Mouse (Mus musculus) CH12.LX (cell line): ENCODE data around the gene AL732309.1.

Source experiments
- CHD1 ChIP-seq: IDR thresholded peaks from 2 replicates; pipeline ENCODE4 v1.6.1; 2012; ENCODE audit warnings: low read depth, low read length, improper control_type of control experiment, inconsistent platforms
- CTCF ChIP-seq, 2 experiments: IDR thresholded peaks in 1 of 2; conservative IDR thresholded peaks in 1 of 2; 2 replicates each; pipeline ENCODE4 v1.5.1; 2011 to 2012; ENCODE audit warnings: low read depth in 2 of 2, low read length in 2 of 2, improper control_type of control experiment in 1 of 2, inconsistent platforms in 1 of 2, mild to moderate bottlenecking in 1 of 2, moderate library complexity in 1 of 2
- E2F4 ChIP-seq: IDR thresholded peaks from 2 replicates; pipeline ENCODE4 v1.6.1; 2011; ENCODE audit warnings: low read depth, low read length, improper control_type of control experiment; ENCODE audit not compliant: insufficient replicate concordance
- ELF1 ChIP-seq: IDR thresholded peaks from 2 replicates; pipeline ENCODE4 v1.6.1; 2014; ENCODE audit warnings: low read depth, mild to moderate bottlenecking, inconsistent platforms, low read length, improper control_type of control experiment
- ETS1 ChIP-seq: conservative IDR thresholded peaks from 2 replicates; pipeline ENCODE4 v1.6.1; 2012; ENCODE audit warnings: low read depth, mild to moderate bottlenecking, inconsistent platforms, low read length, improper control_type of control experiment, moderate library complexity
- HCFC1 ChIP-seq: IDR thresholded peaks from 2 replicates; pipeline ENCODE4 v1.6.1; 2012; ENCODE audit warnings: low read depth, mild to moderate bottlenecking, inconsistent platforms, low read length, improper control_type of control experiment
- MAX ChIP-seq: IDR thresholded peaks from 2 replicates; pipeline ENCODE4 v1.6.1; 2011; ENCODE audit warnings: low read length, improper control_type of control experiment
- POLR2A ChIP-seq: IDR thresholded peaks from 2 replicates; pipeline ENCODE4 v1.6.1; 2011; ENCODE audit warnings: low read depth, mild to moderate bottlenecking, improper control_type of control experiment, low read length
- POLR2AphosphoS2 ChIP-seq: IDR thresholded peaks from 2 replicates; pipeline ENCODE4 v1.6.1; 2011; ENCODE audit warnings: low read depth, low read length, improper control_type of control experiment
- SIN3A ChIP-seq: IDR thresholded peaks from 2 replicates; pipeline ENCODE4 v1.6.1; 2012; ENCODE audit warnings: low read length, improper control_type of control experiment, inconsistent platforms
- USF1 ChIP-seq: IDR thresholded peaks from 2 replicates; pipeline ENCODE4 v1.6.1; 2014; ENCODE audit warnings: low read depth, mild to moderate bottlenecking, inconsistent platforms, low read length, improper control_type of control experiment
- ZC3H11A ChIP-seq: IDR thresholded peaks from 2 replicates; pipeline ENCODE4 v1.6.1; 2012; ENCODE audit warnings: low read depth, mild to moderate bottlenecking, inconsistent platforms, low read length, improper control_type of control experiment
- ZMIZ1 ChIP-seq: IDR thresholded peaks from 2 replicates; pipeline ENCODE4 v1.6.1; 2012; ENCODE audit warnings: low read depth, mild to moderate bottlenecking, inconsistent platforms, low read length, improper control_type of control experiment

GRCm38 (mm10) chr2:25285551-25285950, 38.9 kb upstream of the AL732309.1 start:
- TF ChIP-seq POLR2A = no peak
- TF ChIP-seq CTCF (conservative IDR thresholded peaks at IDR 0.05 in 1 of 2, IDR thresholded peaks at IDR 0.05 in 1 of 2; ENCODE audit: low read depth in 2 of 2, low read length in 2 of 2) = no peak
- TF ChIP-seq E2F4 = no peak
- TF ChIP-seq HCFC1 = no peak
- no peak for TF ChIP-seq ZMIZ1
- no peak for TF ChIP-seq CHD1
- no peak for TF ChIP-seq ETS1
- no peak for TF ChIP-seq ZC3H11A
- TF ChIP-seq SIN3A = no peak
- no peak for TF ChIP-seq USF1
- TF ChIP-seq MAX = no peak
- no peak for TF ChIP-seq POLR2AphosphoS2
- TF ChIP-seq ELF1 = no peak
